Mouse (Mus musculus) cerebellum, adult 2 months (tissue): ENCODE data around the gene Tmem104.

Source experiments
- CTCF ChIP-seq: fragments of 200-500 bp; IDR thresholded peaks from 2 replicates; pipeline ENCODE4 v1.5.1; 2011; ENCODE audit warnings: low read depth, mild to moderate bottlenecking, control low read depth, low read length, moderate library complexity, borderline replicate concordance; ENCODE audit not compliant: insufficient read depth
- POLR2A ChIP-seq: fragments of 200-500 bp; IDR thresholded peaks from 2 replicates; pipeline ENCODE4 v1.6.1; 2011; ENCODE audit warnings: low read length, control low read depth, borderline replicate concordance; ENCODE audit not compliant: insufficient read depth

DNA sequence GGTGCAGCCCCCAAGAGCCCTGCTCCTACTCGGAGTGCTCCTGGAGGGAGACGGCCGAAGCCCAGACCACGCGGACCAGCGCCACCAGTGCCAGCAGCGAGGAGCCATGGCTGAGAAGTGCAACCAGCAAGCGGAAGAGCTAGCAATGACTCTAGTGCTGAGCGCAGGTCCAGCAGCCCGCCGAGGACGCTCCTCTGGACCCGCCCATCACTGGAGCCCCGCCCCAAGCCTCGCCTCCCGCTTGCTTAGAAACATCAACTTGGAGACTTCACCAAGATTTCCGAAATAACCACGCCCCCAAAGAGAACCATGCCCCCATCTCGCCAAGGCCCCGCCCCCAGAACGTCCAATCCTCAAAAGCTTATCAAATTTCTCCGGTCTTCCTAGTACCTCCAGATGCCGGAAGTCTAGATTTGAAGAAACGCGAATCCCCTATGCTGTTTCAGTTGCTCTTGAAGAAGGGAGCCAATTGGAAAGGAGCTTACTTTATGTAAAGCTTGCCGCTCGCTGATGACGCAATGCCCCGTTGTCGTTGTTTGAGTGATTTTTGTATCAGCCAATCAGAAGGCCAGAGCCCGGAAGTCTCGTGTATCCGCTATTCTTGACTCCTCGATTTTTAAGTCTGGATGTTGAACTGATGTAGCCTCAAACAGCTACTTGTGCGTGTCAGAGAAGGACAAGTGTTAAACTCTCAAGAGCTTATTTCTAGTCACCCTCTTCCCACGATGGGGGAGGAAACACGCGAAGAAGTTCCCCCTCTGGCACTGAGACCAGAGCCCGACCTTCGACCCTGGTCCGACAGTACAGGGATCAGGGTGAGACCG, 89.7 kb downstream of the Tmem104 start, which contains the start of gene Fdxr:
- TF ChIP-seq CTCF (no peak), POLR2A (peak; percentile 89)
